Mouse (Mus musculus) ES-E14 (cell line): ENCODE measurements at regions not wholly inside any gene's neighbourhood (a gene's known extent, or its start where the extent isn't known, plus 50 kb on each side); places are given as distances from the start of the nearest gene placed in this dataset.

ENCODE experiments used
- DNase-seq: peaks from one replicate; pipeline ENCODE4 v3.0.0-alpha.2; 2013; ENCODE audit warnings: low read depth, low spot score
- H3K27ac ChIP-seq: 2 replicates; pipeline ENCODE4 v1.5.1; 2012; ENCODE audit warnings: low read depth, mild to moderate bottlenecking, low read length, moderate library complexity, mixed read lengths; ENCODE audit not compliant: poor library complexity, insufficient read depth, severe bottlenecking
- H3K36me3 ChIP-seq: 2 replicates; pipeline ENCODE4 v1.6.1; 2012; ENCODE audit warnings: mild to moderate bottlenecking, low read length, moderate library complexity, mixed read lengths; ENCODE audit not compliant: control insufficient read depth, poor library complexity, insufficient read depth, severe bottlenecking
- H3K4me1 ChIP-seq, 2 experiments: fragments of 150-350 bp in 1 of 2; sonication (generic) in 1 of 2; 2 replicates each; pipeline ENCODE4 v1.6.1; 2012; ENCODE audit warnings: low read length in 2 of 2, mild to moderate bottlenecking in 1 of 2, mixed read lengths in 1 of 2; ENCODE audit not compliant: control insufficient read depth in 2 of 2, insufficient read depth in 2 of 2, poor library complexity in 1 of 2
- H3K4me3 ChIP-seq, 2 experiments: fragments of 150-350 bp in 1 of 2; sonication (generic) in 1 of 2; 2 replicates each; pipeline ENCODE4 v1.5.1; 2012; ENCODE audit warnings: low read length in 2 of 2, low read depth in 1 of 2, mild to moderate bottlenecking in 1 of 2, mixed read lengths in 1 of 2; ENCODE audit not compliant: insufficient read depth in 1 of 2, poor library complexity in 1 of 2, severe bottlenecking in 1 of 2
- H3K9ac ChIP-seq: 2 replicates; pipeline ENCODE4 v1.6.1; 2012; ENCODE audit warnings: low read depth, mild to moderate bottlenecking, low read length, mixed read lengths; ENCODE audit not compliant: poor library complexity, insufficient read depth, severe bottlenecking
- H3K9me3 ChIP-seq: fragments of 150-350 bp; sonication (generic); 2 replicates; pipeline ENCODE4 v1.6.1; 2012; ENCODE audit warnings: low read depth, mild to moderate bottlenecking, low read length; ENCODE audit not compliant: control insufficient read depth, insufficient read depth
- CHD2 ChIP-seq: IDR thresholded peaks from 2 replicates; pipeline ENCODE4 v1.6.1; 2014; ENCODE audit warnings: mild to moderate bottlenecking, low read depth, low read length, inconsistent platforms
- HCFC1 ChIP-seq: IDR thresholded peaks from 2 replicates; pipeline ENCODE4 v1.6.1; 2012; ENCODE audit warnings: low read length, inconsistent platforms, borderline replicate concordance; ENCODE audit not compliant: insufficient read depth
- MAFK ChIP-seq: IDR thresholded peaks from 2 replicates; pipeline ENCODE4 v1.6.1; 2014; ENCODE audit warnings: mild to moderate bottlenecking, low read depth, low read length, inconsistent platforms; ENCODE audit not compliant: insufficient read depth
- ZC3H11A ChIP-seq: IDR thresholded peaks from 2 replicates; pipeline ENCODE4 v1.6.1; 2012; ENCODE audit warnings: low read depth, mild to moderate bottlenecking, inconsistent platforms, low read length, borderline replicate concordance
- ZNF384 ChIP-seq: IDR thresholded peaks from 2 replicates; pipeline ENCODE4 v1.6.1; 2012; ENCODE audit warnings: low read depth, low read length, inconsistent platforms
- in situ Hi-C, 2 experiments: fragments of 600-800 bp; cut with MboI; formaldehyde crosslinking; loops; one replicate each; pipeline ENCODE4 v1.15.1; 2025; ENCODE audit warnings: low sequenced_read_pairs in 2 of 2, inconsistent platforms in 1 of 2; ENCODE audit not compliant: unreplicated experiment in 2 of 2

GRCm38 (mm10) chr14:64574277-64574676 lies 470.2 kb downstream of the Prss52 start:
- Histone ChIP-seq H3K36me3 (no peaks in the 10 kb centered on the region), H3K9ac (no peak overlapping the region), H3K4me3 (no peak overlapping the region), H3K4me1 (no peaks in the 10 kb centered on the region), H3K27ac (no peak overlapping the region), H3K9me3 (no peaks in the 10 kb centered on the region)
- no peak for TF ChIP-seq CHD2
- TF ChIP-seq HCFC1, result no peak
- TF ChIP-seq MAFK, result peak; percentile 82
- no peak for TF ChIP-seq ZNF384
- no peak for TF ChIP-seq ZC3H11A
- in situ Hi-C loops, result no loop called here
- no peak for DNase-seq

- Histone ChIP-seq H3K36me3 (no peaks in the 10 kb centered on the region), H3K9ac (no peak overlapping the region), H3K27ac (no peak overlapping the region), H3K4me3 (no peak overlapping the region), H3K9me3 (no peaks in the 10 kb centered on the region), H3K4me1 (peaks cover 0 to 3% of the 10 kb centered on the region in 2 experiments; a peak in 1 of 4 replicates)
- in situ Hi-C loops, result loop anchor here in 1 of 2 experiments (25.0 kb wide), 1 partner anchor 1337 kb away; no protein-coding TSS in a partner anchor
- no peak for DNase-seq
- TF ChIP-seq HCFC1 (no peak), MAFK (no peak), CHD2 (no peak), ZC3H11A (no peak), ZNF384 (no peak)
These were observed 470.7 kb downstream of the Prss52 start for GRCm38 (mm10) chr14:64574773-64575172.

- Histone ChIP-seq H3K27ac (no peak overlapping the region), H3K9ac (no peak overlapping the region), H3K4me3 (no peak overlapping the region), H3K9me3 (no peaks in the 10 kb centered on the region), H3K4me1 (peaks cover 3 to 9% of the 10 kb centered on the region in 2 experiments; a peak in 3 of 4 replicates), H3K36me3 (no peaks in the 10 kb centered on the region)
- TF ChIP-seq CHD2, result no peak
- TF ChIP-seq ZC3H11A, result no peak
- no peak for TF ChIP-seq HCFC1
- in situ Hi-C loops, result loop anchor here in 1 of 2 experiments (25.0 kb wide), 1 partner anchor 1339 kb away; no protein-coding TSS in a partner anchor
- no peak for DNase-seq
These were observed 471.9 kb downstream of the Prss52 start for GRCm38 (mm10) chr14:64575954-64576353.

GRCm38 (mm10) chr14:64580086-64580485 lies 476.0 kb downstream of the Prss52 start:
- Histone ChIP-seq H3K27ac (no peak overlapping the region; the same call in 1 of the 2 replicates), H3K36me3 (no peaks in the 10 kb centered on the region), H3K4me3 (no peak overlapping the region), H3K4me1 (peaks cover 11 to 13% of the 10 kb centered on the region in 2 experiments; a peak in 3 of 4 replicates), H3K9me3 (no peaks in the 10 kb centered on the region), H3K9ac (no peak overlapping the region)
- in situ Hi-C loops, result loop anchor here in 1 of 2 experiments (25.0 kb wide), 1 partner anchor 1343 kb away; no protein-coding TSS in a partner anchor
- no peak for TF ChIP-seq MAFK
- TF ChIP-seq CHD2, result no peak
- no peak for TF ChIP-seq ZNF384
- TF ChIP-seq HCFC1, result no peak
- no peak for TF ChIP-seq ZC3H11A
- no peak for DNase-seq

GRCm38 (mm10) chr14:64580862-64581261 lies 476.8 kb downstream of the Prss52 start:
- TF ChIP-seq ZNF384, result no peak
- TF ChIP-seq MAFK, result no peak
- Histone ChIP-seq H3K9me3 (no peaks in the 10 kb centered on the region), H3K36me3 (no peaks in the 10 kb centered on the region), H3K9ac (no peak overlapping the region), H3K4me1 (peaks cover 11 to 19% of the 10 kb centered on the region in 2 experiments; a peak in 3 of 4 replicates), H3K27ac (no peak overlapping the region), H3K4me3 (no peak overlapping the region)
- no peak for DNase-seq
- in situ Hi-C loops, result loop anchor here in 1 of 2 experiments (25.0 kb wide), 1 partner anchor 1344 kb away; no protein-coding TSS in a partner anchor
